Mouse (Mus musculus): ENCODE measurements around the gene Otog.

The Otog gene

GRCm38 (mm10) chr7:46353875-46354274 lies 113.1 kb downstream of the Otog start:
- no peak for DNase-seq (ENCODE audit: extremely low read depth, low read depth)
